Mouse (Mus musculus) kidney, postnatal 36 days (tissue): ENCODE data around the gene Retreg3.
A peak's percentile ranks its signal among the peaks of the same experiment; 100 is the strongest.

Experiments
- DNase-seq, 2 experiments: peaks; one replicate each; pipeline ENCODE4 v3.0.0; 2021 to 2022; ENCODE audit warnings: mixed read lengths in 2 of 2

Retreg3 gene

DNA sequence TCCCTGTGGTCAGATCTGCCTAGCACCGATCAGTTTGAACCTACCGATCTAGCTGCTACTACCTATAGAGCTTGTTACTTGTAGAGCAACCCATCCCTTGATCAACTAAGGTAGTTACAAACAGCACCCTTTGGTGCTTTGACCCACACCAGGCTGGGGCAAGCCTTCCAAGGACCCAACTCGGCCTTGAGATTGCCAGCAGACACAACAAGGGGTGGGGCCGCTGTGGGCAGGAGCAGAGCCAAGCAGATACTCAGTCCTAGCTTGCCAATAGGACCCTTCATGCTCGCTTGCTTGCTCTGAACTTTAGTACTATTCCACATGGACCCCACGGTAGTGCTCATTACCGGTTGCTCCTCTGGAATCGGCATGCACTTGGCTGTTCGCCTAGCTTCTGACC, 41.6 kb downstream of the Retreg3 start, which contains the start of gene Hsd17b1:
Gene Hsd17b1, plus strand, starts transcription at position 291 of the 400 bp plus-strand sequence.
- DNase-seq = no peak

GRCm38 (mm10) chr11:101071810-101072428, 47.8 kb downstream of the Retreg3 start:
- DNase-seq = no peak

GRCm38 (mm10) chr11:101070987-101071386, 48.7 kb downstream of the Retreg3 start:
- DNase-seq = no peak

DNA sequence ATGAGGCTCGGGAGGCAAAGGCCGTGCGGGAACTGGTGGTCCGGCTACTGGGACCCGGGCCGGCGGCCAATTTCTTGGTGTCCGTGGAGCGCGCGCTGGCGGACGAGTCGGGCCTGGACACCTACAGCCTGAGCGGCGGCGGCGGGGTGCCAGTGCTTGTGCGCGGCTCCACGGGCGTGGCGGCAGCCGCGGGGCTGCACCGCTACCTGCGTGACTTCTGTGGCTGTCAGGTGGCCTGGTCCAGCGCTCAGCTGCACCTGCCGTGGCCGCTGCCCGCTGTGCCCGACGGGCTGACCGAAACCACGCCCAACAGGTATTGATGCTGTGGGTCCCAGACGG, 49.5 kb downstream of the Retreg3 start:
- DNase-seq = no peak

- DNase-seq = peak; percentile 98
These were observed 50.1 kb downstream of the Retreg3 start, which contains the start of gene Naglu for GRCm38 (mm10) chr11:101069391-101070188. Gene Naglu, plus strand, starts transcription at chr11:101070012.

DNA sequence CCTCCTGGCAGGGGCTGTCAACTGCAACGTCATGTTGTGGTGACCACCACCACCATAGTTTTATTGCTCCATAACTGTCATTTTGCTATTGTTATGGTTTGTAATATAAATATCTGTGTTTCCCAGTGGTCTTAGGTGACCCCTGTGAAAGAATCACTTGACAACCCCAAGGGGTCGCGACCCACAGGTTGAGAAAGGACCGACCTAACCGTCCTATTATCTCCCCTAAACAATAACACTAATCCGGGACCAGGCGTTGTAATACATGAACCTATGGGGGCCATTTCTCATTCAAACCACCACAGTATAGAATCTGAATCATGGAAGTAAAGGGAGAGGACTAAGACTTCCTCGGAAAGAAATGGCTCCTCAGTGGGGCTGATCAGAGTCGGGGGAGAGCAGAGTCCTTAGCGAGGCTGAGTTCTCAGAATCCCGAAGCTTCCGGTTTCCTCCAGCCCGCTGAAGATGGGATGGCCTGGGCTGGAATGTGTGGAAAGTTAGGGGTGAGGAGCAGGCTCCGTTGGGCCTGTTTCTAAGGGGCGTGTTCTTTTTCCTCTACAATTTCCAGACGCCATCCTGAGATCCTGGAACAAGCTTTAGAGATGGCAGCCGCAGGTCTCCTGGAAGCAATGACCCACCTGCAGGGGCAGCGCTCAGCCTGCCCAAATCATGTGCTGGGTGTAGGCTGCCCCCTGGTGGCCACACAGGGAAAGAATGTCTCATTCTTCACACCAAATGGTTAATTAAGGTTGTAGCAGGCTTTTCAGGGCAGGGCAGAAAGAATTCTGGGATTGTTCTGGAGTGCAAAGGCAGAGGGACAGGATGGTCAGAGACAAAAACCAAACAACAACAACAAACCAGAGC, 52.9 kb downstream of the Retreg3 start:
- peak; percentile 89 to 94 for DNase-seq

DNA sequence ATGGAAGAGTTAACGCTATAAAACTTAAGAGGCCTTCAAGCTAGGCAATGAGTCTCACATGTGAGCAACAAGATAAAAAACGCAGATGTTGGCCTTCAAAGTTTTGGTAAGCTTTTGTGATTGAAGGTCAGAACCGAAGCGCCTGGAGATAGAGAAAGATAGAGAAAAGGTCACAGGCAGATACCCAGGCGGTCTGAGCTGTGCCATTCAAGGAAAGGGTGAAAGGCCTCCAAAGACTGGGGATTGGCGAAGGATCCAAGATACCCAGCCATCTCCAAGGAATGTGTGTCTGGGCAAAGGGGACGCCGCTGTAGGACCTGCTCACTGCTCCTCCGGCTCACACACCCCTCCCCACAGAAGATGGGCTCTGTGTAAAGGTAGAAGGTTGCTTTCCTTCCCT, 54.7 kb downstream of the Retreg3 start:
- no peak for DNase-seq

DNA sequence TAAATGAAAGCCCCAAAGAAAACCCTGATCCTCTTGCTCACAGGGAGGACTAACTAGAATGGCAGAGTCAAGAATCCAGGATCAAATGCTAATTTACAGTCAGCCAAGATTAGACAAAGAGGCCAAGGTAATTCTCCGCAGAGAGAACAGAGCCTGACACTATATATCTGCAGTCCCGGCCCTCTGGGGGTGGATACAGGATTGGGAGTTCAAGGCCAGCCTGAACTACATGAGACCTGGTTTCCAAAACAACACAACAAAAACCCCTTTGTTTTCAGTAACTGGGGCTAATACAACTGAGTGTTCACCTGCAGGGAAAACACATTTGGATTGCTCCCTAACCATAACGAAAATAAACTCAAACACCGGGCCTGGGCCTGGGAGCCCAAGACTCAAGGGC, 55.2 kb downstream of the Retreg3 start:
- DNase-seq = no peak

GRCm38 (mm10) chr11:101063676-101064327, 55.9 kb downstream of the Retreg3 start:
- DNase-seq = peak in 1 of 2 experiments; percentile 45

DNA sequence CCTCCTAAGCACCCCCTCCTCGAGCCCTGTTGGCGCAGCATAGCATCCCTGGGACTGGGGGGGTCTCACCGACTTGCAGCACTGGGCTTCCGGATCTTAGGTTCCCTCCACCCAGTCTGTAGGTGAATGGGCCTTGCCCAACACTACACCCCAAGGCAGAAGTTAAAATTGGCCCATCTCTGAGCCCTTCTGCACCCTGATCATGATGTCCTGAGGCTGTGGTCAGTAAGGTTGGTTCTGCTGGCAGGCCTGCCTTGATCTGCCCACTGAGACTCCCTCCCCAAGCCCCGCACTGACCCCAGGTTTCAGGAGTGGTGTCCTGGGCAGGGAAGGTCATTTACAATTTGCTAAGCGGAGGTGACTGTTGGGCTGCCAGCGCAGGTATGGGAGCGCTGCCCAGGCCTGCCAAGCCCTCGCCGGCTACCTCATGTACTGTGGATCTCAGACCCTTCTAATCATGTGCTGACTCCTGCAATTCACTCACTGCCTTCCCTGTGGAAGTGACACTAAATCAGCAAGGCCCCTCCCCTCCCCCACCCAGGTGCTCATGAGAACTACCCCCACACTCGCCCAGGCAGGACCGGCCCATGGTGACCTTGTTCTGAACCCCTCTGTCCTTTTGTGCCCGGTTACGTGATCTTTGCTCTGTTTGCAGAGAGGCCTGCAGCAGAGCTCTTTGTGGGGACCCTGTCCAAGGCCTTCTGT, 56.6 kb downstream of the Retreg3 start:
- no peak for DNase-seq

DNA sequence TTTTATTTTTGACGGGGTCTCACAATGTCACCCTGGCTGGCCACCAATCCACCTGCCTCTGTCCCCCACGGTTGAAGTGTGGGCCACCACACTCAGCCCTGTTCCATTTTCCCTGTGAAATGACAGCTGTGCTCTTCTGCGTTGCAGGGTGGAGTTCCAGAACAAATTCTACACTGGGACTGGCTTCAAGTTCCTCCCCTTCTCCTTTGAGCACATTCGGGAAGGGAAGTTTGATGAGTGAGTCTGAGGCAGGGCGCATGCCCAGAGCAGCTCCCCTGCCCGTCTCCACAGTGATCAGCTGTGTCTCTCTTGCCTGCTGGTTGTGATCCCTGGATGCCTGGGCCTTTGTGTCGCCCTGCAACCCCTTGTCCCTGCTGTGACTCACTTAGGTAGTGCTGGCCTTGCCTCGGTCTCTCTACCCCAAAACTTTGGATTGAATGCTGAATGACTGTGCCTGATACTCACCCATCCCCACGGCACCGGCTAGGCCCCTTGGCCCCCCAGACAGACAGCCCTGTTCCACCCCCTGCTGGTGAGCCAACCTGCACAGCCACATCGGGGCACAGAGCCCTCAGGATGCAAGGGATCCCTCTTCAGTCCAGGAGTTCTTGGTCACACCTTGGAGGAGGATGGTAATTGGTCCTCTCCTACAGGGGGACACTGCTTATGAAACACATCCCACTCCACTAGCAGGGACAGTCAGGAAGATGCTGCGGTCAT, 57.4 kb downstream of the Retreg3 start:
- DNase-seq = peak in 1 of 2 experiments; percentile 45

- DNase-seq = no peak
These were observed 58.6 kb downstream of the Retreg3 start for GRCm38 (mm10) chr11:101061049-101061448.

GRCm38 (mm10) chr11:101060126-101060525, 59.6 kb downstream of the Retreg3 start:
- peak; percentile 71 to 79 for DNase-seq

DNA sequence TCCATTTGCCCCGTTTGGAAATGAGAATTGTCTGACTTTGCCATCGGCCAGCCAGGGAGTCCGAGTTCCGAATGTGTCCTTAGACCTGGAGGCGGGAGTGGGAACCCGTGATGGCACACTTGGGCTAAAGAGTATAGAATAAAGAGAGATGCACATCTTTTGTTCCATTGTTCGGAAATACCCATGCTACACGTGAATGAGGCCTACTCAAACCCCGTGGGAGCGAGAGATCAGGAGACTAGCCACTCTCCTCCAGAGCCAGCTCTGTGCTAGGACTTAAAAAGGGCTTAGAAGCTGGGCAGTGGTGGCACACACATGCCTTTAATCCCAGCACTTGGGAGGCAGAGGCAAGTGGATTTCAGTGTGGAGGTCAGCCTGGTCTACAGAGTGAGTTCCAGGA, 60.2 kb downstream of the Retreg3 start:
- no peak for DNase-seq

DNA sequence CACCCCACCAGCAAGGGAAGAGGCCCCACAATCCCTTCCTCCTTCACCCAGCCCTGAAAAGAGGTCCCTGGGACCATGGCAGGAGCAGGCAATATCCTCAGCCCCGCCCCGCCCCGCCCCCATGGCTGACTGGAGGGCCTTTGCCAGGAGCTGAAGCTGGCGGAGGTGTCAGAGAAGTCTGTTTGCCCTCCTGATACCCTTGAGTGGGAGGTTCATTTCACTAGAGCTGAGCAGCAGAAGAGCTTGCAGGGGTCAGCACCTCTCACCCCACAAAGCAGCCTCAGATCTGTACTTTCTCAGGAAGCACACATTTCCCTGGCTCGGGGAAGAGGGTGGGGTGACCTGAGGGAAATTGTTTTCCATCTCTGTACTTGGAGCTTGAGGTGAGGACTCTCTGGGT, 61.0 kb downstream of the Retreg3 start:
- peak in 1 of 2 experiments; percentile 51 for DNase-seq

- DNase-seq = peak; percentile 81 to 93
These were observed 61.8 kb downstream of the Retreg3 start for GRCm38 (mm10) chr11:101057860-101058259.

GRCm38 (mm10) chr11:101056885-101057284, 62.8 kb downstream of the Retreg3 start:
- no peak for DNase-seq

GRCm38 (mm10) chr11:101055418-101055817, 64.3 kb downstream of the Retreg3 start:
- no peak for DNase-seq

DNA sequence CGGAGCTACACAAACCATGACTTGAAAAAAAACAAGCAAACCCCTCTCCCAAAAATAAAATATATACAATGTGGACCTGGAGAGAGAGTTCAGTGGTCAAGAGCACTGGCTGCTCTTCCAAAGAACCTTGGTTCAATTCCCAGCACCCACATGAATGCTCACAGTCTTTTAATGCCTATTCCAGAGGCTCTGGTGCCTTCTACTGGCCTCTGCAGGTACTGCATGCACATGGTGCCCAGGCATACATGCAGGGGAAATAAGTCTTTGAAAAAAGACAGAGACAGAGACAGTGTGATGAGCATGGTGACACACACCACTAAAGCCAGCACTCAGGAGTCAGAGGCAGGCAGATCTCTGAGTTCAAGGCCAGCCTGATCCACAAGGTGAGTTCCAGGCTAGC, 65.7 kb downstream of the Retreg3 start:
- DNase-seq = no peak

DNA sequence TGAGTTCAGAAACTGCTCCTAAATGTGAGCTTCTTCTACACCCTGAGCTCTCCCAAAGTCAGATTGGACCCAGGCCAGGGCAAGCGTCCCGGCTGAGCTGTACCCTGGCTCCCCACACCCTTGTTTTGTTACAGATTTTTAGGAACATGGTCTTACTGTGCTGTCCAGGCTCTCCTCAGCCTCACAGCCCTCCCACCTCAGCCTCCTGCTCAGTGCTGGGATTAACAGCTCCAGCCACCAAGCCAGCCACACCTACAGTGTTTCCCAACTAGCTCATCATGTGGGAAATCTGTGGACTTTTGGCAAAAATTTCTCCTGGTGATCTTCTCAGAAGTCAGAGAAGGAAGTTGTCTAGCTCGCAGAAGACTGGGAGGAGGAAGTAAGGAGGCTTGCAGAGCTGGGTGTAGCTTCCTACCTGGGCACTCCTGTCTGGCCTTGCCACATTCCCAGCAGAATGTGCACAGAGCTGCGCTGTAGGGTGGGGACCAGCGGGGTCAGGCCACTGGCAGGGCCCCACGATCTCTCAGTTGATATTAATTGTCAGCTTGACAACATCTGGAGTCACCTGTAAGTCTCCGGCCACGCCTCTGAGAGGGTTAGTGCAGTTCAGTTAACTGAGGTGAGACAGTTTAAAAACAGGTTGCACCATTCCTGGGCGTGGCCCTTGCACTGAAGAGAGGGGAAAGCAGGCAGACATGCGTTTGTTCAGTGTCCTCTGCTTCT, 66.8 kb downstream of the Retreg3 start:
- no peak for DNase-seq

GRCm38 (mm10) chr11:101051617-101052016, 68.1 kb downstream of the Retreg3 start:
- DNase-seq = no peak
